Mouse (Mus musculus) telencephalon, adult 2 months (tissue): ENCODE measurements around the gene Homez.

Experiments used
- DNase-seq: peaks from one replicate; pipeline ENCODE4 v3.0.0-alpha.2; 2011; ENCODE audit warnings: low read depth, low spot score

The Homez gene

GRCm38 (mm10) chr14:54868026-54868425, 2.7 kb downstream of the Homez start:
- DNase-seq: no peak

- DNase-seq: no peak
Observed at GRCm38 (mm10) chr14:54866936-54867335, 3.8 kb downstream of the Homez start.

GRCm38 (mm10) chr14:54866268-54866667, 4.5 kb downstream of the Homez start:
- no peak for DNase-seq

- no peak for DNase-seq
Observed at GRCm38 (mm10) chr14:54865626-54866025, 5.1 kb downstream of the Homez start.

GRCm38 (mm10) chr14:54864313-54865036, 6.3 kb downstream of the Homez start:
- no peak for DNase-seq

- peak; percentile 85 for DNase-seq
Observed at GRCm38 (mm10) chr14:54863501-54864312, 7.1 kb downstream of the Homez start.

- DNase-seq: no peak
Observed at GRCm38 (mm10) chr14:54860511-54860910, 10.2 kb downstream of the Homez start.

GRCm38 (mm10) chr14:54857891-54858290, 12.9 kb downstream of the Homez start:
- DNase-seq: no peak

GRCm38 (mm10) chr14:54856703-54857102, 14.1 kb downstream of the Homez start:
- DNase-seq: no peak

- DNase-seq: no peak
Observed at GRCm38 (mm10) chr14:54855726-54856125, 15.0 kb downstream of the Homez start.

GRCm38 (mm10) chr14:54843461-54843860, 27.3 kb downstream of the Homez start:
- DNase-seq: peak; percentile 42

- DNase-seq: no peak
Observed at GRCm38 (mm10) chr14:54823716-54824115, 47.0 kb downstream of the Homez start.

- no peak for DNase-seq
Observed at GRCm38 (mm10) chr14:54822301-54822700, 48.5 kb downstream of the Homez start.

- DNase-seq: no peak
Observed at GRCm38 (mm10) chr14:54817791-54818190, 53.0 kb downstream of the Homez start.

- DNase-seq: no peak
Observed at GRCm38 (mm10) chr14:54815737-54816136, 55.0 kb downstream of the Homez start.

- no peak for DNase-seq
Observed at GRCm38 (mm10) chr14:54813991-54814390, 56.8 kb downstream of the Homez start, which contains the start of gene Rnf212b. Gene Rnf212b (plus strand): TSS chr14:54814141.

- no peak for DNase-seq
Observed at GRCm38 (mm10) chr14:54809668-54810033, 61.1 kb downstream of the Homez start.

GRCm38 (mm10) chr14:54808718-54809667, 61.8 kb downstream of the Homez start:
- no peak for DNase-seq

GRCm38 (mm10) chr14:54806124-54806523, 64.6 kb downstream of the Homez start:
- DNase-seq: no peak
